Mouse (Mus musculus) stomach, embryonic 14.5 days (tissue): Measurements from ENCODE around the gene Lrmda. TPM values are rescaled to one million over a fixed set of nuclear protein-coding genes. Genes with fewer than 3 reads are reported as not detected.

Experiments used
- ATAC-seq: fragments of 200-750 bp; cut with Nextera tagmentation; 2 replicates; pipeline ENCODE4 v1.8.0; 2017; ENCODE audit warnings: low read depth, moderate TSS enrichment; ENCODE audit not compliant: insufficient number of reproducible peaks, insufficient read depth, low FRiP score
- H3K27ac ChIP-seq: fragments of 300-500 bp; sonication (generic); 2 replicates; pipeline ENCODE4 v1.5.1; 2014; ENCODE audit warnings: mild to moderate bottlenecking, low read length, moderate library complexity, mixed read lengths
- H3K27me3 ChIP-seq: fragments of 300-500 bp; sonication (generic); 2 replicates; pipeline ENCODE4 v1.6.1; 2014; ENCODE audit warnings: low read length, control low read depth, mixed read lengths; ENCODE audit not compliant: control insufficient read depth, insufficient read depth
- H3K36me3 ChIP-seq: fragments of 300-500 bp; sonication (generic); 2 replicates; pipeline ENCODE4 v1.6.1; 2014; ENCODE audit warnings: mild to moderate bottlenecking, control low read depth, low read length, moderate library complexity, mixed read lengths; ENCODE audit not compliant: control insufficient read depth, insufficient read depth
- H3K4me1 ChIP-seq: fragments of 300-500 bp; sonication (generic); 2 replicates; pipeline ENCODE4 v1.6.1; 2014; ENCODE audit warnings: low read length, control low read depth, mixed read lengths; ENCODE audit not compliant: control insufficient read depth, insufficient read depth
- H3K4me2 ChIP-seq: fragments of 300-500 bp; sonication (generic); replicated peaks from 2 replicates; pipeline ENCODE4 v1.6.1; 2014; ENCODE audit warnings: low read depth, low read length, control low read depth
- H3K4me3 ChIP-seq: fragments of 300-500 bp; sonication (generic); 2 replicates; pipeline ENCODE4 v1.5.1; 2014; ENCODE audit warnings: low read depth, low read length, control low read depth
- H3K9ac ChIP-seq: fragments of 300-500 bp; sonication (generic); replicated peaks from 2 replicates; pipeline ENCODE4 v1.6.1; 2014; ENCODE audit warnings: low read depth, mild to moderate bottlenecking, control low read depth, low read length, moderate library complexity, mixed read lengths
- H3K9me3 ChIP-seq: fragments of 300-500 bp; sonication (generic); 2 replicates; pipeline ENCODE4 v1.6.1; 2016; ENCODE audit warnings: low read depth, low read length, control low read depth; ENCODE audit not compliant: control insufficient read depth
- WGBS: fragments of 180-500 bp; shearing (Covaris S2); extraction: QIAGEN DNeasy Blood & Tissue Kit; methylation state at CpG from one replicate; pipeline ENCODE4 v1.1.7; 2014; 5-methylcytosine and 5-hydroxymethylcytosine counted together
- polyA plus RNA-seq: library from polyadenylated mRNA; unstranded; fragments of >200 nt; fragmentation: Nextera tagmentation; extraction: Ambion mirVana; gene quantifications from 2 replicates; pipeline ENCODE4 v1.2.1, GENCODE M21; 2014

Gene Lrmda
- polyA plus RNA-seq, 1 experiment from 2014 or later: 0.46 TPM

- no peak for ATAC-seq
- Histone ChIP-seq H3K36me3 (no peaks in the 10 kb centered on the region), H3K4me1 (no peaks in the 10 kb centered on the region), H3K27ac (no peak overlapping the region), H3K9ac (no peak overlapping the region), H3K4me2 (no peak overlapping the region), H3K9me3 (peaks cover 5% of the 10 kb centered on the region; the same call in 1 of the 2 replicates), H3K27me3 (no peaks in the 10 kb centered on the region), H3K4me3 (no peak overlapping the region)
- WGBS: 90% methylated on average over 3 of the region's 3 CpGs
Measured at GRCm38 (mm10) chr14:22417706-22418105, 398.2 kb downstream of the Lrmda start.

- H3K36me3 ChIP-seq: no peaks in the 10 kb centered on the region
- ATAC-seq: no peak
- no peak overlapping the region for H3K9ac ChIP-seq
- no peak overlapping the region for H3K4me2 ChIP-seq
- H3K4me1 ChIP-seq: no peaks in the 10 kb centered on the region
- H3K4me3 ChIP-seq: no peak overlapping the region
- H3K27me3 ChIP-seq: no peaks in the 10 kb centered on the region
- H3K27ac ChIP-seq: no peak overlapping the region
- H3K9me3 ChIP-seq: peaks cover 5% of the 10 kb centered on the region; the same call in 1 of the 2 replicates
- WGBS: 66% methylated on average over 4 of the region's 4 CpGs
Measured at GRCm38 (mm10) chr14:22421668-22422067, 402.2 kb downstream of the Lrmda start.

GRCm38 (mm10) chr14:22425018-22425534 lies 405.6 kb downstream of the Lrmda start:
- H3K4me3 ChIP-seq: no peak overlapping the region
- H3K4me2 ChIP-seq: no peak overlapping the region
- no peaks in the 10 kb centered on the region for H3K9me3 ChIP-seq
- H3K27me3 ChIP-seq: no peaks in the 10 kb centered on the region
- H3K27ac ChIP-seq: no peak overlapping the region
- no peak overlapping the region for H3K9ac ChIP-seq
- no peaks in the 10 kb centered on the region for H3K36me3 ChIP-seq
- WGBS: 86% methylated on average over 7 of the region's 7 CpGs
- no peak for ATAC-seq
- H3K4me1 ChIP-seq: no peaks in the 10 kb centered on the region

- Histone ChIP-seq H3K36me3 (no peaks in the 10 kb centered on the region), H3K4me2 (no peak overlapping the region), H3K27ac (no peak overlapping the region), H3K4me3 (no peak overlapping the region), H3K9me3 (no peaks in the 10 kb centered on the region), H3K9ac (no peak overlapping the region), H3K4me1 (0 out of 2 replicates have a peak, but pooled peaks cover 3% of the 10 kb centered on the region), H3K27me3 (no peaks in the 10 kb centered on the region)
- ATAC-seq: no peak
- WGBS: 38% methylated on average over 3 of the region's 3 CpGs
Measured at GRCm38 (mm10) chr14:22435441-22435840, 415.9 kb downstream of the Lrmda start.

- 44% methylated on average over 4 of the region's 4 CpGs for WGBS
- Histone ChIP-seq H3K9ac (no peak overlapping the region), H3K27me3 (no peaks in the 10 kb centered on the region), H3K4me1 (0 out of 2 replicates have a peak, but pooled peaks cover 3% of the 10 kb centered on the region), H3K4me2 (no peak overlapping the region), H3K4me3 (no peak overlapping the region), H3K36me3 (no peaks in the 10 kb centered on the region), H3K27ac (peak overlapping the region; percentile 21; the same call in 1 of the 2 replicates), H3K9me3 (no peaks in the 10 kb centered on the region)
- no peak for ATAC-seq
Measured at GRCm38 (mm10) chr14:22435860-22436377, 416.4 kb downstream of the Lrmda start.

- Histone ChIP-seq H3K4me1 (0 out of 2 replicates have a peak, but pooled peaks cover 2% of the 10 kb centered on the region), H3K9me3 (no peaks in the 10 kb centered on the region), H3K4me3 (no peak overlapping the region), H3K27ac (no peak overlapping the region), H3K27me3 (no peaks in the 10 kb centered on the region), H3K4me2 (no peak overlapping the region), H3K36me3 (no peaks in the 10 kb centered on the region), H3K9ac (no peak overlapping the region)
- ATAC-seq: no peak
- 37% methylated on average over 18 of the region's 18 CpGs for WGBS
Measured at GRCm38 (mm10) chr14:22440341-22440999, 421.0 kb downstream of the Lrmda start.

- H3K27ac ChIP-seq: no peak overlapping the region
- no peaks in the 10 kb centered on the region for H3K36me3 ChIP-seq
- 0 out of 2 replicates have a peak, but pooled peaks cover 2% of the 10 kb centered on the region for H3K4me1 ChIP-seq
- WGBS: 61% methylated on average over 5 of the region's 5 CpGs
- no peaks in the 10 kb centered on the region for H3K9me3 ChIP-seq
- H3K4me2 ChIP-seq: no peak overlapping the region
- H3K9ac ChIP-seq: no peak overlapping the region
- H3K4me3 ChIP-seq: no peak overlapping the region
- H3K27me3 ChIP-seq: no peaks in the 10 kb centered on the region
- ATAC-seq: no peak
Measured at GRCm38 (mm10) chr14:22441859-22442447, 422.4 kb downstream of the Lrmda start.

GRCm38 (mm10) chr14:22442719-22443118 lies 423.2 kb downstream of the Lrmda start:
- Histone ChIP-seq H3K4me2 (no peak overlapping the region), H3K9ac (no peak overlapping the region), H3K4me1 (0 out of 2 replicates have a peak, but pooled peaks cover 2% of the 10 kb centered on the region), H3K4me3 (no peak overlapping the region), H3K27ac (no peak overlapping the region), H3K36me3 (no peaks in the 10 kb centered on the region), H3K27me3 (no peaks in the 10 kb centered on the region), H3K9me3 (no peaks in the 10 kb centered on the region)
- 69% methylated on average over 5 of the region's 5 CpGs for WGBS
- ATAC-seq: no peak
